Mouse (Mus musculus) embryonic facial prominence, embryonic 11.5 days (tissue): ENCODE results near the gene Nipsnap3b. TPM values are rescaled to one million over a fixed set of nuclear protein-coding genes. Genes with fewer than 3 reads are reported as not detected.

Experiments used
- ATAC-seq: fragments of 200-750 bp; cut with Nextera tagmentation; replicated peaks from 2 replicates; pipeline ENCODE4 v1.8.0; 2017; ENCODE audit warnings: low read depth; ENCODE audit not compliant: insufficient number of reproducible peaks, low FRiP score, low TSS enrichment
- DNase-seq: peaks from one replicate; pipeline ENCODE4 v3.0.0-alpha.2; 2015; ENCODE audit warnings: low spot score
- H3K27ac ChIP-seq: fragments of 300-500 bp; sonication (generic); replicated peaks from 2 replicates; pipeline ENCODE4 v1.5.1; 2014; ENCODE audit warnings: mild to moderate bottlenecking, low read depth, low read length, control low read depth
- H3K27me3 ChIP-seq: fragments of 300-500 bp; sonication (generic); 2 replicates; pipeline ENCODE4 v1.6.1; 2014; ENCODE audit warnings: mild to moderate bottlenecking, low read length, moderate library complexity, mixed read lengths; ENCODE audit not compliant: control insufficient read depth, insufficient read depth
- H3K36me3 ChIP-seq: fragments of 300-500 bp; sonication (generic); replicated peaks from 2 replicates; pipeline ENCODE4 v1.6.1; 2014; ENCODE audit warnings: low read depth, mild to moderate bottlenecking, low read length, moderate library complexity, mixed read lengths; ENCODE audit not compliant: control insufficient read depth, insufficient read depth
- H3K4me1 ChIP-seq: fragments of 300-500 bp; sonication (generic); 2 replicates; pipeline ENCODE4 v1.6.1; 2014; ENCODE audit warnings: low read length, mixed read lengths; ENCODE audit not compliant: control insufficient read depth, insufficient read depth
- H3K4me2 ChIP-seq: fragments of 300-500 bp; sonication (generic); 2 replicates; pipeline ENCODE4 v1.6.1; 2014; ENCODE audit warnings: low read depth, mild to moderate bottlenecking, control low read depth, low read length, moderate library complexity
- H3K4me3 ChIP-seq: fragments of 300-500 bp; sonication (generic); 2 replicates; pipeline ENCODE4 v1.5.1; 2014; ENCODE audit warnings: low read depth, low read length, control low read depth
- H3K9ac ChIP-seq: fragments of 300-500 bp; sonication (generic); replicated peaks from 2 replicates; pipeline ENCODE4 v1.6.1; 2014; ENCODE audit warnings: mild to moderate bottlenecking, control low read depth, low read length
- H3K9me3 ChIP-seq: fragments of 300-500 bp; sonication (generic); replicated peaks from 2 replicates; pipeline ENCODE4 v1.6.1; 2016; ENCODE audit warnings: mild to moderate bottlenecking, low read length, inconsistent platforms, mixed read lengths; ENCODE audit not compliant: control insufficient read depth
- WGBS: fragments of 180-500 bp; shearing (Covaris S2); extraction: QIAGEN DNeasy Blood & Tissue Kit; methylation state at CpG from one replicate; pipeline ENCODE4 v1.1.7; 2014; 5-methylcytosine and 5-hydroxymethylcytosine counted together
- polyA plus RNA-seq: library from polyadenylated mRNA; unstranded; fragments of >200 nt; fragmentation: Nextera tagmentation; extraction: Ambion mirVana; gene quantifications from 2 replicates; pipeline ENCODE4 v1.2.1, GENCODE M21; 2014

The Nipsnap3b gene
- polyA plus RNA-seq, 1 experiment from 2014 or later, result 92.8 TPM

DNA sequence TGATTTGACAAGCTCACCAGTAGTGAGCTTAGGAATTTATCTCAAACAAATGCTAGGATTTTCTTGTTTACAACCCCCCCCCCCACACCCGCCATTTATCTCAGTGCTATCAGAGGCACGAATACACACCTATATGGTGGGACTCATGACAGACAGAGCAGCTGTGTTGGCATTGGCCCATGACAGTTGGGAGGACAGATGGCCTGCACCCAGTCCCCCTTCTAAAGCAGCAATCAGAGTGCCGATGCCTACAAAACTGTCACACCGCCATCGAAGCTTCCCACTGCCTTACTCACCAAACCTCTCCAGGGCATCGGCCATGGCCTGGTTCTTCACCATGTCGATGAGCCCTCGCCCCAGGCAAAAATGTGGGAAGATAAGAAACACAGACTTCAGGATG lies 32.1 kb downstream of the Nipsnap3b start:
- Histone ChIP-seq H3K4me1 (no peaks in the 10 kb centered on the region), H3K4me3 (no peak overlapping the region), H3K36me3 (no peaks in the 10 kb centered on the region), H3K9me3 (no peaks in the 10 kb centered on the region), H3K27me3 (no peaks in the 10 kb centered on the region), H3K4me2 (no peak overlapping the region), H3K27ac (no peak overlapping the region), H3K9ac (no peak overlapping the region)
- DNase-seq, result no peak
- ATAC-seq, result no peak
- WGBS, result 90% methylated on average over 8 of the region's 8 CpGs

DNA sequence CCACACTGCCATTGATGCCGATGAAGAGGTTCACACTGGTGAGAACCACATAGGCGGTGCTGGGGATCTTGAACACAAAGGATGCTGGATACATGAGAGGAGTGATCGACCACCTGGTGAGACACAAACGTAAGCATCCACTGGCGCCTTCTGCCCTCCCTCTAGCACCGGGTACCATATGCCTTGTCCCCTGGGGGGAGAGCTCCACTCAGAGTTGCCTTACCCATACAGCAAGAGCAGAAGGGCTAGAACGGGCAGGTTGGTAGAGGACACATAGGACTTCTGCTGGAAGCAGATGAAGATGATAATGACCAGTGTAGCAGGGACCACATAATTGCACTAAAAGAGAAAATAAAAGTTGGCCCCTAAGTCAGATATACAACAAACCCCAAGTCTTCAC lies 34.1 kb downstream of the Nipsnap3b start:
- H3K27ac ChIP-seq, result no peak overlapping the region
- no peaks in the 10 kb centered on the region for H3K4me1 ChIP-seq
- DNase-seq (no peak), ATAC-seq (no peak)
- no peak overlapping the region for H3K9ac ChIP-seq
- no peaks in the 10 kb centered on the region for H3K27me3 ChIP-seq
- 86% methylated on average over 7 of the region's 7 CpGs for WGBS
- no peak overlapping the region for H3K4me2 ChIP-seq
- H3K4me3 ChIP-seq, result no peak overlapping the region
- no peaks in the 10 kb centered on the region for H3K9me3 ChIP-seq
- no peaks in the 10 kb centered on the region for H3K36me3 ChIP-seq

- no peak for DNase-seq
- WGBS, result 83% methylated on average over 9 of the region's 9 CpGs
- no peaks in the 10 kb centered on the region for H3K36me3 ChIP-seq
- no peaks in the 10 kb centered on the region for H3K9me3 ChIP-seq
- H3K4me3 ChIP-seq, result no peak overlapping the region
- no peaks in the 10 kb centered on the region for H3K4me1 ChIP-seq
- no peak overlapping the region for H3K9ac ChIP-seq
- no peaks in the 10 kb centered on the region for H3K27me3 ChIP-seq
- H3K27ac ChIP-seq, result no peak overlapping the region
- no peak overlapping the region for H3K4me2 ChIP-seq
- ATAC-seq, result no peak
Observed at GRCm38 (mm10) chr4:53046238-53047022, 34.8 kb downstream of the Nipsnap3b start.

- no peak for DNase-seq
- no peaks in the 10 kb centered on the region for H3K27me3 ChIP-seq
- no peak overlapping the region for H3K4me3 ChIP-seq
- H3K4me1 ChIP-seq, result no peaks in the 10 kb centered on the region
- no peaks in the 10 kb centered on the region for H3K9me3 ChIP-seq
- no peak overlapping the region for H3K27ac ChIP-seq
- ATAC-seq, result no peak
- H3K9ac ChIP-seq, result no peak overlapping the region
- H3K4me2 ChIP-seq, result no peak overlapping the region
- WGBS, result 83% methylated on average over 7 of the region's 7 CpGs
- H3K36me3 ChIP-seq, result no peaks in the 10 kb centered on the region
Observed at GRCm38 (mm10) chr4:53062301-53063008, 50.8 kb downstream of the Nipsnap3b start.

Other genes starting within 250 kb of the Nipsnap3b start
- not detected in 2 replicates for gene Olfr275, start 197.3 kb upstream of the Nipsnap3b start, polyA plus RNA-seq
- not detected in 2 replicates for gene Olfr273, start 152.6 kb upstream of the Nipsnap3b start, polyA plus RNA-seq
- gene Olfr272, start 92.7 kb upstream of the Nipsnap3b start, polyA plus RNA-seq, result not detected in 2 replicates
- not detected in 2 replicates for gene Olfr270, start 47.3 kb upstream of the Nipsnap3b start, polyA plus RNA-seq
- not detected in 2 replicates for gene Nipsnap3a, start 22.6 kb upstream of the Nipsnap3b start, polyA plus RNA-seq
- 5.3 and 5.4 TPM in 2 replicates for gene Abca1, start 148.0 kb downstream of the Nipsnap3b start, polyA plus RNA-seq